Mouse (Mus musculus) mouse embryonic stem cell (cell line): Measurements from ENCODE around the gene Vps33b.

ENCODE experiments used
- in situ Hi-C, 2 experiments: fragments of 300-500 bp; cut with MboI; formaldehyde crosslinking; loops; 1 replicate in 1 of 2; 3 replicates in 1 of 2; pipeline ENCODE4 v1.14.3; 2019 to 2020; ENCODE audit warnings: low sequenced_read_pairs in 2 of 2, low pct_unique_long_range_greater_than_20kb in 1 of 2, mixed read lengths in 1 of 2; ENCODE audit not compliant: unreplicated experiment in 1 of 2

The Vps33b gene

DNA sequence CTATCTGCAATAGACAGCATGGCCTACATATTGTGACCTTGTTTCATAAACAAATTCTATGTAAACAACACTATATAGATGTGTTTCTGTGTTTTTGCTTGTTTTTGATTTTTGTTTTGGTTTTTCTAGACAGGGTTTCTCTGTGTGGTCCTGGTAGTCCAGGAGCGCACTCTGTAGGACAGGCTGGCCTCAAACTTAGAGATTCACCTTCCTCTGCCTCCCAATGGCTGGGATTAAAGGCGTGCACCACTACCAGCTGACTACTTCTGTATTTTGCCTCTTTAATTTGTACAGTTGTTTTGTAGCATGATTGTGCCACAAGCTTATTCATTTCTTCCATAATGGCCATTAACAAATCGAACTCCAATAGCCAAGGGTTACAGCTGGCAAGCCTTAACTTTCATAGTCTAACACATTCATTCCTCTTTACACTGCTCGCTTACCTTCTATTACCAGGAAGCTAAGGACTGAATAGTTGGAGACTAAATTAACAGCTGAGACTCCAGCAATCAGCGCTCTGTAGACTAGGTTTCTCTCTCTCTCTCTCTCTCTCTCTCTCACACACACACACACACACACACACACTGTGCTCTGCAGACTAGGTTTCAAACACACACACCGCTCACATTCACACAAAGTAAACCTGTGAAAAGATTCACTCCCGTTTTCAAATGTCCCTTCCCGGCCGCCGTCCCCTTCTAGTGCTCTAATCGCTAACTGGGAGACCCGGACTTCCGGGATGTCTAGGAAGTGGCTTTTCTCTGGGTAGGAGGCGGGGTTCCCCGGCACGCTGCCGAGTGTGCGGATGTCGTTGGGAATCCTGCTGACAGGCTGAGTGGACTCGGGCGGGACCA lies at the start of gene Vps33b:
Gene Vps33b (plus strand): TSS at position 753 of the 854 bp plus-strand sequence.
- in situ Hi-C loops: no loop called here

DNA sequence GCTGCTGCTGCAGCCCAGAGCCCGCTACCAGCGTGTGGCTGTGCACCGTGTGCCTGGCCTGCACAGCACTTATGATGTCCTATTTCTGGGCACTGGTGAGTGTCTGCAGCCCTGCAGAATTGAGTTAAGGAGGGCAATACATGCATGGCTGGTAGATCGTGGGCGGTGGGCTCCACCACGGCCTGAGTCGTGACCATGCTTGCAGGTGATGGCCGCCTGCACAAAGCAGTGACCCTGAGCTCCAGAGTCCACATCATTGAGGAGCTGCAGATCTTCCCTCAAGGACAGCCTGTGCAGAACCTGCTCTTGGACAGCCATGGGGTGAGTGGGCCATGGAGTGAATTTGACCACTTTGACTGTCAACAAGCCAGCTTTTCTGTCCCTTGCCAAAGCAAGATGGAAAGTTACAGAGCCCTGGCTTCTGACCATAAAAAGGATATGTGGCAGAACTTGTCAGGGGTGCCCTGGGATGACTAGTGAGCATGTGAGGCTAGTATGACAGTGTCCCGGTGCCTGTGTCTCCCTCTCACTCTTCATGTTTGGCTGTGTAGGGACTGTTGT lies 49.1 kb upstream of the Vps33b start:
- in situ Hi-C loops: no loop called here

DNA sequence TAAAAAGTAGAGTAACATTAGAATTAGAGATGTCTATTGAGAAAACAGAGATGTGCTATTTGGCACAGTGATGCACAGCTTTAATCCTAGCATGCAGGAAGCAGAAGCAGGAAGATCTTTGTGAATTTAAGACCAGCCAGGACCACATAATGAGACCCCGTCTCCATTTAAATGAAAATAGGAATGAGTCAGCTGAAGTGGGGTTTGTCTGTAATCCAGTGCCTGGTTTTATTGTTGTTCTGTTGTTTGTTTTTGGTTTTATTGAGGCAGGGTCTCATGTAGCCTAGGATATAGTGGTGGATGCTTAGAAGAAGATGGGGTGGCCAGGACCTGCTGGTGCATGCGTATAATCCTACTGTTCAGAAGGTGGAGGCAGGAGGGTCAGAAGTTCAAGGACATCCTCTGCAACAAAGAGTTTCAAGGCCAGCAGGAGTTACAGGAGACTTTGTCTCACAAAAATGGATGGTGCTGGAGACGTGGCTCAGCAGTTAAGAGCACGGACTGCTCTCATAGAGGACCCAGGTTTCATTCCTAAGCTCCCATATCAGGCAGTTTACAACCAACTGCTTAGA lies 48.2 kb upstream of the Vps33b start:
- in situ Hi-C loops: no loop called here

DNA sequence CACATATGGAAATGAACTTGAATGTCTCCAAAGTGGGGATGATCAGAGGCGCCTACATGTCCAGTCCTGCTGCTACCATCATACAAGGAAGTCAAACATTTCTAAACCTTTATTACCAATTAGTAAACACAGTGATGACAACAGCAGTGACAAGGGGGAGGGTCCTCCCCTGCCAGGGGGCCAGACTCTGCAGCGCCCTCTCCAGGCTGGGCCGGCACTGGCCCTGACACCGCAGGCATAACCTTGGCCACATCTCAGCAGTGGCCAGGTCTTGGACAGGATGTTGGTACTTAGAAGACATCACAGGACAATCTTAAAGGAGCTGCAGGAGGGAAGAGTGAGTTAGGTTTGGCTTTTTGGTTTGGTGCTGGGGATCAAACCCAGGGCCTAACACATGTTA lies 42.4 kb upstream of the Vps33b start:
- in situ Hi-C loops: no loop called here

DNA sequence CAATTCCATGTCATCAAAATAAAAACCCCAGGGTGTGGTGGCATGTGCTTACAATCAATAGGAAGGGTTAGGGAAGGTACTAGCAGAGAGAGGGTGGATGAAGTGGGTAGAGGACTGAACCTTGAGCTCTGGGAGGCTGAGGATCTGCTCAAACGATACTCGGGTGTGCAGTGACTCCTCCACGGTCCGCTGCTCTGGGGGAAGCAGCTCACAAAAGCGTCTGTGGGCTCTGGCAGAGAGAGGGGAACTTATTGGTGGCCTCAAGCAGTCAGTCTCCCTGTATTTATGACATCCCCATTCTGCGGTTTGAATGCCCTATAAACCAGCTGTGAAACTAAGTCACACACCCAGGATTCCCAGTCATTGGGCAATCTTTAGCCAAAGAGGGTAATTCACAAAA lies 39.3 kb upstream of the Vps33b start:
- in situ Hi-C loops: no loop called here

DNA sequence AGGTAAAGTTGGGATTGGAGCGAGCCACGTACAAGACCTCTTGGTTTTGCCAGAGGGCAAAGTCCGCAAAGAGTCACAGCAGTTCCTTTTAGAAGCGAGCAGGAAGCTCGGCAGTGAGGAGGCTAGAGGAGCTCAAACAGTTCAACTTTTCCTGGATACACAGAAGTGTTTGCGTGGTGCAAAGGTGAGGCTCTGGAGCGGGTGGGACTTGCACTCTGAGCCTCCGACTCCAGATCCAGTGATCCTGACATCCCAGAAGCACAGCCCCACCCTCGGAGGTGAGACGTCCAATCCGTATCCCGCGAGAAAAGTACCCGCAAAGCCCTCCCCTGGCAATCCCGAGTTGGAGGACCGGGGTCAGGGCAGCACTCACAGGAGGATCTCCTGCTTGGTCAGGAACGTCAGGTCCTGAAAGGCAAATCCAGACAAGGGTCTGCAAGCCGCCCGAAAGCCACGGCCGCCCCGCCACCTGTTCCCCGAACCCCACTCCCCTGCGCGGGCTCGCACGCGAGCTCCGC lies 37.4 kb upstream of the Vps33b start:
- in situ Hi-C loops: no loop called here

DNA sequence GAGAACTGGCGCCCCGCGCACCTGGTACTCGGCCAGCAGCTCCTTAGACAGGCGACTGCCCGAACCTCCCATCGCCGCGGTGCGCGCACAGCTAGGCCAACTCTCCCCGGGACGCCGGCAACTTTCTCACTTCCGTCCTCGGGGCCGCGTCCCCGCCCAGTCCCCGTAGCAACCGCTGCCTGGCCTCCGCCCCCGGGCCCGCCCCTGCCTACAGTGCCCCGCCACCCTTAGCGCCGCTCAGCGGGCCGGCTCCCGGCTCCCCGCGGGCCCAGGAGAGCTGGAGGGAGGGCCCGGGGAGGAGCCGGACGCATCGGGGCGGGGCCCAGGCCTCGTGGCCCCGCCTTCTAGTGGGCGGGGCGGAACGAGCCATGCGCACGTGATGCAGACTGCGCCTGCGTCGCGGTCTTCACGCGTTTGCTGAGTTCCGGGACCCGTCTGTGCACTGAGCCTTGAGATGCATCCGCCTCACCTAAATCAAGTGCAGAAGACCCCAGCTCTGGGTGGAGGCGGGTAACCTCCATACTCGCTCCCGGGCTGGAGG lies 36.9 kb upstream of the Vps33b start, which contains the start of the genes Cib1 and Gdpgp1:
Gene Cib1 (minus strand): TSS at position 325 of the 541 bp plus-strand sequence.
Gene Gdpgp1 (plus strand): TSS at position 377 of the 541 bp plus-strand sequence.
- in situ Hi-C loops: no loop called here

DNA sequence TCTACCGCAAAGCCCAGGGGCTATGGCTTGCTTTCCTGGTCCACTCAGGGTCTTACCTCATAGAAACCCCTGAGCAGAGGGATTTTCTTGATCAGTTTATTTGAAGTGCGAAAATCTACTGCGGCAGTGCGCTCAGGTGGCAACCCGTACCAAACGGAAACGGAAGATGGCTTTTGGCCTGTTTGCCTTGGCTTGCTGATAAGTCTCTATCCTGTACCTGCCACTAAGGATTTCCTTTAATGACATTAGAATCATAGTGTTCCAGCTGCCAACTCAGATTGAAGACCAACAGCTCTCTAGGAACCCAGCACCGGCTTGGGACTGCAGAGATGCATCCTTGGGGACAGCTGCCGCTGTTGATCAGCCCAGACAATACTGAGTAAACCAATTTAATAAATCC lies 35.6 kb upstream of the Vps33b start:
- in situ Hi-C loops: no loop called here

DNA sequence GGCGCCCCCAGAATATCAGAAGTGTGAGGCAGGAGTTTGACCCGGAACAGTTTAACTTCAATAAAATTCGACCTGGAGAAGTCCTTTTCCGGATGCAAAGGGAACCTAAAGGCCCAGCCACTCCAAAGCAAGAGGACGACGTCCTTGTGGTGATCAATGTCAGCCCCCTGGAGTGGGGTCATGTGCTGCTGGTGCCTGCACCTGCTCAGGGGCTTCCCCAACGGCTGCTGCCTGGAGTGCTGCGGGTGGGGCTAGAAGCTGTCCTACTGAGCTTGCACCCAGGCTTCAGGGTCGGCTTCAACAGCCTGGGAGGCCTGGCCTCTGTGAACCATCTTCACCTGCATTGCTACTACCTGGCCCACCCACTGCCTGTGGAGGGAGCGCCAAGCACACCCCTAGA lies 30.9 kb upstream of the Vps33b start:
- in situ Hi-C loops: no loop called here

DNA sequence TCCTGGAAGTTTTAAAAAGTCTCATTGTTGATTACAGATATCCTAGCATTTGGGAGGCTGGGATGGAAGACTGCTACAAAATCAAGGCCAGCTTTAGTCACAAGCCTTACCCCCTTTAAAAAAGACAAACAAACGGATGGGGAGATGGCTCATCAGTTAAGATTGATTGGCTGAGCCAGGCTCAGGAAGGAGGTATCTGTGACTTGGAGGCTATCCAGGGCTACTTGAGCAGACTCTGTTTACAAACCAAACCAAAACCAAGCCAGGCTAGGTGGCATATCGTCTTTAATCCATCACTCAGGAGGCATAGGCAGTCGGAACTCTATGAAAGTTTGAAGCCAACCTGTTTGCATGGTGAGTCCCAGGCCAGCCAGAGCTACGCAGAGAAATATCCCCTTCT lies 27.8 kb upstream of the Vps33b start:
- in situ Hi-C loops: no loop called here

DNA sequence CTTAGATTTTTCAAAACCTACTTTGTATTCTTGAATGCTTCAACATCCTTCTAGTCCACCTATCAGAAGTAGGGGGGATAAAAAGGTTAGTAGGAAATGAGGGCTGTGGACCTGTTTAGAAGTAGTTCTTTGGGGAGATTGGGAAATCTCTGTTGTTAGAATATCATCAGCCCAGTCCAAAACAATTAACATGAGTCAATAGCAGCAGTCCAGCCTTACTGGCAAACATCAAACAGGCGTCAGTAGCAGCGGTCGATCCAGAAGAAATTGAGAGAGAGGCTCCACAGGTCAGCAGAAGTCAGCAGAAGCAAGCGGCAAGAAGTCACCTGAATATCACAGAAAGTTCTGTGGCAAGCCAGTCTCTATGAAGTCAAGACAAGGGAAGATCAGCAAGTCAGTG lies 24.6 kb upstream of the Vps33b start:
- in situ Hi-C loops: no loop called here

DNA sequence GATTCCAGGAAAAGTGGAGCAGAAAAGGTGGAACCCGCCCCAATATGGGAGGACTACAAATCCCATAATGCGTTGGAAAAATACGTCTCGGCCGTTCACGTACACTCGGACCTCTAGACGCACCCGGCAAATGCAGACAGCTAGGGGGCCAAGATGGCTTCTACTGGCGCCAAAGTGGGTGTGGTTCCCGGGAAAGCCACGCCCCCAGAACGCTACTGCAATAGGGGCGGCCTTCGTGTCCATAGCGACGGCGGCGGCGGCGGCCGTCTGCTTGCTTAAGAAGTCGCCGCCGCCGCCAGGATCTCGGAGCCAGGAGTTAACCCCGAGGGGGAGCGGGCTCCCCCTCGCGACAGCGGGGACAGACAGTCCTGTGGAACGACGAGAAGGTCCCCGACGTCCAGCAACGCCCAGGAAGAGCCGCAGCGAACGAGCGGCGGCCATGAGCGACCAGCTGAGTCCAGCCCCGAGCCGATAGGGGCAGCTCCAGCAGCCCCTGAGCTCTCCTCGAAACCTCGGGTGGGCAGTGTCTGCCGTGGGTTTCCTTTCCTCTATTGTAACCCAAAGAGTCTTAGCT lies 23.2 kb upstream of the Vps33b start, which contains the start of gene Ttll13:
Gene Ttll13 (plus strand): TSS at position 229 of the 574 bp plus-strand sequence.
- in situ Hi-C loops: no loop called here

DNA sequence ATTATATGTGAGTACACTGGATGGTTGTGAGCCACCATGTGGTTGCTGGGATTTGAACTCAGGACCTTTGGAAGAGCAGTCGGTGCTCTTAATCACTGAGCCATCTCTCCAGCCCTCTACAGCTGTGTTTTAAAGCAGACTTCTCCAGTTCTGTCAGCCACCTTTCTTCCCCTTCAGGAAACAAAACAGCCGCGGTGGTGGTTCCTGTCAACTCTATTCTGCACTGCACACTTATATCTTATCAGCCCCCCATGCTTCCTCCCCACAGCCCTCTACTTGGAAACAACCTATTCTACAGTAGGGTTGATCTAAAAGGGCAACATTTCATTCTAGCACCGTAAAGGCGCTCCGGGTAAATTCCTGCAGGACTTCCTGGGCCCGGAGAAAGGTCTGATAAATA lies 22.6 kb upstream of the Vps33b start:
- in situ Hi-C loops: no loop called here

DNA sequence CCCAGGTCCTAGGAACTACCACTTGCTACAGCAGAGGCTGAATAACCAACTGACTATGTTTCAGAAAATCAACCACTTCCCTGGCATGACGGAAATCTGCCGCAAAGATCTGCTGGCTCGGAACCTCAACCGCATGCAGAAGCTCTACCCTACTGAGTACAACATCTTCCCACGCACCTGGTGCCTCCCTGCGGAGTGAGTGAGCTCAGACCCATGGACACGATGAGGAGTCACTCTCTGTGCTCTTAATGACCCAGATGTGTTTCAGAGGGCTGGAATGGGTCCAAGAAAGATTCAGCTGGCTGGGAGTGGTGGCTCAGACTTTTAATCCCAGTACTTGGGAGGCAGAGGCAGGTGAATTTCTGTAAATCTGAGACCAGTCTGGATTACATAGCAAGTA lies 17.0 kb upstream of the Vps33b start:
- in situ Hi-C loops: loop anchor here in 1 of 2 experiments (10.0 kb wide), 1 partner anchor 108 kb away; no protein-coding TSS in a partner anchor

DNA sequence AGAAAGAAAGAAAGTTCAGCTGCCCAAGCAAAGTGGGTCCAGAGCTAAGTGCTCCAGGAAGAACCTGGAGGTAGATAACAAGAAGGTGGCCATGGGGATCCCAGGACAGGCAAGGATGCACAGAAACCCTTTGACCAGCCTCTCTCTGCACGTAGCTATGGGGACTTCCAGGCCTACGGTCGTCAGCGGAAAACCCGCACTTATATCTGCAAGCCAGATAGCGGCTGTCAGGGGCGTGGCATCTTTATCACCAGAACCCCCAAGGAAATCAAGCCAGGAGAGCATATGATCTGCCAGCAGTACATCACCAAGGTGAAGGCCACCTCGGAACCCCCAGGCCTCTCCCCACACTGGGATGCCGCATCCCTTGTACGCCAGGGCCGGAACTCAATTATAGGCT lies 16.6 kb upstream of the Vps33b start:
- in situ Hi-C loops: loop anchor here in 1 of 2 experiments (10.0 kb wide), 1 partner anchor 108 kb away; no protein-coding TSS in a partner anchor

DNA sequence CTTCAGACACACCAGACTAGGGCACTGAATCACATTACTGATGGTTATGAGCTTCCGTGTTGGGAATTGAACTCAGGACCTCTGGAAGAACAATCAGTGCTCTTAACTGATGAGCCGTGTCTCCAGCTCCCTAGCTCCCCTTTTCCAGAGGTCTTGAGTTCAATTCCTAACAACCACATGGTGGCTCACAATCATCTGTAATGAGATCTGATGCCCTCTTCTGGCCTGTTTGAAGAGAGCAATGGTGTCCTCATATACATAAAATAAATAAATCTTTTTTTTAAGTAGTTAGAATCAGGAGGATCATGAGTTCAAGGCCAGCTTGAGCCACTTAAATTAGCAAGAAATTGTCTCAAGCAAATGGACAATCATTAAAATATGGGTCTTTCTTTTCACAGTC lies 13.5 kb upstream of the Vps33b start:
- in situ Hi-C loops: loop anchor here in 1 of 2 experiments (10.0 kb wide), 1 partner anchor 111 kb away; no protein-coding TSS in a partner anchor

DNA sequence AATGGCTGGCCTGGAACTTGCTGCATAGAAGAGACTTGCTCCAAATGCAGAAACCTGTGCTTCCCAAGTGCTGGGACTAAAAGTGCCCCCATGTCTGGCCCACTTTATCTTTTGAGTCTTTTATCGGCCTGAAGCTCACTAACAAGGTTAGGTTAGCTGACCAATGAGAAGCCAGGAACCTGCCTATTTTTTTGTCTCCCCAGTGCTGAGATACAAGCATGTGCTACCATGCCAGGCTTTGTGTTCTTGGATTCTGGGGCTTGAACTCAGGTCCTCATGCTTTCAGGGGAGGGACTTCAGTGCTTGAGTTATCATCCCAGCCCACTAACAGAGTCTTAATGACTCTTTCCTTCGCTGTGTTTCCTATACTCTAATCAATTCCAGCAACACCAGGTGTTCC lies 11.7 kb upstream of the Vps33b start:
- in situ Hi-C loops: loop anchor here in 1 of 2 experiments (10.0 kb wide), 1 partner anchor 113 kb away; no protein-coding TSS in a partner anchor

DNA sequence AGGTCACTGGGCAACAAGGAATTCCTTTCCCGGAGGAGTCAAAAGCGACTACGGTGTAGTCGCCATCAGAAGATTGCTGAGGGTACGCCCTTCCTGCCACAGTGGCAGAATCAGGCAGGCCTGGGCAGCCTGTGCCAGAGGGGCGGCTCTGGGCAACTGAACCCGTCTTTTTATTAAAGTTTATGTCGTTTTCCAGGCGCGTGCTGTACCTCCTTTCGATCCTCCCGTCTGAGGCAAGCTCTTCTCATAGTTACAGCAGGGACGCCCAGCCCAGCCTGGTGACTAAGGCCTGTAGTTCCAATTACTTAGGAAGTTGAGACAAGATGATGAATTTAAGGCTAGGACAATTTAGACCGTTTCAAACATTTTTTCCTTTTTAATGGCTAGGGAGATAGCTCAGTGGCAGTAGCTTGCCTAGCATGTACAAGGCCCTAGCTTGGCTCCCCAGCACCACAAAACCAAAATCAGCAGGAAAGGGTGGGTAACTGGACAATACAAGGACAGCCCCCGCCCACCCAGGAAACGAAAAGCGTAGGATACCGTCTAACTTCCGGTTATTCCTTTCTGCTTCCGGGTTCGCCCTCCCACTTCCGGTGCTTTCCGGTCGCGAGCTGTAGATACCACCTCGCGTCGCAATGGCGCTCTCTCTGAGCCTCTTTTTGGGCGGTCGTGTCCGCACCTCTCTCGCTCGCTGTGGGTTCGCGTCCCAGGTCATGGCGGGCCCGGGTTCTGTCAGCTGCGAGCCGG lies 8.7 kb upstream of the Vps33b start, which contains the start of gene Ngrn:
Gene Ngrn (plus strand): TSS at position 591 of the 747 bp plus-strand sequence.
- in situ Hi-C loops: no loop called here
